8 mouse cellular contexts compared by ENCODE assay signal in genomic region chrX:102219126-102219525, GRCm38 (mm10). TPM values are rescaled to one million over a fixed set of nuclear protein-coding genes. Genes with fewer than 3 reads are reported as not detected.
DNase-seq lines count a peak whose midpoint lies in the region; ATAC-seq lines count a peak whose summit lies in the region.

No protein-coding gene starts in this region.

- ATAC-seq in megakaryocyte progenitor cell, adult 5-6 weeks (replicated peaks; ENCODE audit: poor library complexity): peak; percentile 77

- peak; percentile 4 to 6 for DNase-seq in frontal cortex, postnatal 36 days (ENCODE audit: low spot score in 2 of 2)
- DNase-seq in frontal cortex, postnatal 10 days (ENCODE audit: low spot score in 2 of 2): no peak
- DNase-seq in urinary bladder, postnatal 25 days (ENCODE audit: low spot score): peak; percentile 20
- DNase-seq in urinary bladder, postnatal 4 days (ENCODE audit: low spot score in 2 of 2): no peak
- DNase-seq in cerebellum, postnatal 25 days: peak; percentile 26 to 59
- DNase-seq in kidney, adult 9 months: peak; percentile 33
- peak; percentile 32 for DNase-seq in testis, postnatal 14 days (ENCODE audit: low spot score)

RNA-seq across cellular contexts. Expression of gene Rps4x, which starts 29.9 kb away (rescaled TPM):
- total RNA-seq in megakaryocyte progenitor cell, adult 5-6 weeks (2015): 4,640 and 4,664 TPM in 2 replicates
- total RNA-seq in megakaryocyte progenitor cell, adult 5-6 weeks (2017): 2,298 and 2,758 TPM in 2 replicates

RNA-seq across cellular contexts. Expression of gene Cited1, which starts 32.9 kb away (rescaled TPM):
- total RNA-seq in megakaryocyte progenitor cell, adult 5-6 weeks (2015): not detected in 2 replicates
- not detected in 2 replicates for total RNA-seq in megakaryocyte progenitor cell, adult 5-6 weeks (2017)

Comparison
In these comparisons a context has a peak if more than half of its experiments do, and no peak if none do; other contexts are left out.
1. DNase-seq: peak in frontal cortex, postnatal 36 days (2 of 2), urinary bladder, postnatal 25 days (single experiment), cerebellum, postnatal 25 days (2 of 2), kidney, adult 9 months (single experiment) and testis, postnatal 14 days (single experiment); none in frontal cortex, postnatal 10 days (0 of 2) and urinary bladder, postnatal 4 days (0 of 2).